Mouse (Mus musculus): ENCODE data around the gene Lypd6.

Gene Lypd6

GRCm38 (mm10) chr2:50111169-50111568 is 44.9 kb downstream of the Lypd6 start:
- no peak for DNase-seq

- DNase-seq: no peak
Measured at GRCm38 (mm10) chr2:50111609-50112008, 45.4 kb downstream of the Lypd6 start.

- no peak for DNase-seq
Measured at GRCm38 (mm10) chr2:50112427-50112826, 46.2 kb downstream of the Lypd6 start.

GRCm38 (mm10) chr2:50119101-50119500 is 52.9 kb downstream of the Lypd6 start:
- no peak for DNase-seq

GRCm38 (mm10) chr2:50120839-50121238 is 54.6 kb downstream of the Lypd6 start:
- DNase-seq: no peak

GRCm38 (mm10) chr2:50123376-50123775 is 57.1 kb downstream of the Lypd6 start:
- DNase-seq: no peak

- DNase-seq: no peak
Measured at GRCm38 (mm10) chr2:50127513-50128175, 61.4 kb downstream of the Lypd6 start.

GRCm38 (mm10) chr2:50128322-50129277 is 62.4 kb downstream of the Lypd6 start:
- DNase-seq: no peak

- no peak for DNase-seq
Measured at GRCm38 (mm10) chr2:50130674-50131073, 64.4 kb downstream of the Lypd6 start.

GRCm38 (mm10) chr2:50143672-50144071 is 77.4 kb downstream of the Lypd6 start:
- no peak for DNase-seq

GRCm38 (mm10) chr2:50147308-50147707 is 81.1 kb downstream of the Lypd6 start:
- no peak for DNase-seq

GRCm38 (mm10) chr2:50149257-50150202 is 83.3 kb downstream of the Lypd6 start:
- DNase-seq: no peak

GRCm38 (mm10) chr2:50150203-50150590 is 84.0 kb downstream of the Lypd6 start:
- DNase-seq: peak; percentile 3

- DNase-seq: no peak
Measured at GRCm38 (mm10) chr2:50150816-50151215, 84.6 kb downstream of the Lypd6 start.

GRCm38 (mm10) chr2:50151401-50151800 is 85.2 kb downstream of the Lypd6 start:
- DNase-seq: no peak

GRCm38 (mm10) chr2:50151879-50152278 is 85.7 kb downstream of the Lypd6 start:
- no peak for DNase-seq

- DNase-seq: no peak
Measured at GRCm38 (mm10) chr2:50156009-50156408, 89.8 kb downstream of the Lypd6 start.

- DNase-seq: no peak
Measured at GRCm38 (mm10) chr2:50160069-50160468, 93.8 kb downstream of the Lypd6 start.

GRCm38 (mm10) chr2:50163608-50164007 is 97.4 kb downstream of the Lypd6 start:
- DNase-seq: no peak

GRCm38 (mm10) chr2:50165277-50165676 is 99.0 kb downstream of the Lypd6 start:
- no peak for DNase-seq

GRCm38 (mm10) chr2:50166082-50166481 is 99.9 kb downstream of the Lypd6 start:
- DNase-seq: no peak

GRCm38 (mm10) chr2:50173730-50174528 is 107.7 kb downstream of the Lypd6 start:
- no peak for DNase-seq
